Mouse (Mus musculus) mouse trophoblast stem cell (cell line): ENCODE measurements at regions not wholly inside any gene's neighbourhood (a gene's known extent, or its start where the extent isn't known, plus 50 kb on each side); places are given as distances from the start of the nearest gene placed in this dataset.

Experiments used
- in situ Hi-C, 2 experiments: fragments of 300-500 bp; cut with MseI, MboI; formaldehyde crosslinking; loops; 2 replicates in 1 of 2; 3 replicates in 1 of 2; pipeline ENCODE4 v1.15.1; 2025

DNA sequence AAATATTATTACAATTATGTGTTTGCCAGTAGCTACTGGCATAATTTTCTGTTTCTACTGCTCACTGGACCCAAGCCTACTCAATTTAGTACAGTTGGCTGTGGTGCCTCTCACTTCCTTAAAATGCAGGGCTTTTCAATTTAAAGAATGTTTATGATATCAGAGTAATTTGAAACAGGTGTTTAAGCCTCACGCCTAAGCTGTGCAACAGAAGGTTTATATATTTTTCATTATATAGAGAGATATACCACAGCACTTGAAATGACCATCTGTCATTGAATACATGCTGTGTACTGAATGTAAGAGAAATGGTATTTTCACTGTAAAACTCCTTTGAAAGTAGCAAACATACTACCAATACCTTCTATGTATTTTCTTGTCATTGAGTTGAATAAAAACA is 376.8 kb downstream of the Otol1 start:
- in situ Hi-C loops = no loop called here

DNA sequence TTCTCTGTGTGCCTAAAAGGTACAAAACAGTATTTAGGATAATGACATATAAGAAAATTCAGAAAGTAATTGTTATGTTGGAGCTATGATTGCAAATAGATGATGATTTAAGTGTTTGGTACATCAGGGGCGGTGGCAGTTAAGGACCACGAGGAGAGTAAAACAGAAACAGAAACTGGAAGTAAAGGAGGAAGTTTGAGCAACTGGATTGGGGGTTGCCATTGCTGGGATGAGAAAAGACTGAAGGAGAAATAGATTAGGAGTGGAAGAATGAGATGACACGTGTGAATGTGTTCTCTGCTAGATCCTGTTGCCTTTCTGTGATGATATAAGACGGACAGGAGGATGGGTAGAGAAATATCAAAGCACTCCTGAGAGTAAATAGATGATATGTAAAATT is 378.5 kb downstream of the Otol1 start:
- in situ Hi-C loops = no loop called here

DNA sequence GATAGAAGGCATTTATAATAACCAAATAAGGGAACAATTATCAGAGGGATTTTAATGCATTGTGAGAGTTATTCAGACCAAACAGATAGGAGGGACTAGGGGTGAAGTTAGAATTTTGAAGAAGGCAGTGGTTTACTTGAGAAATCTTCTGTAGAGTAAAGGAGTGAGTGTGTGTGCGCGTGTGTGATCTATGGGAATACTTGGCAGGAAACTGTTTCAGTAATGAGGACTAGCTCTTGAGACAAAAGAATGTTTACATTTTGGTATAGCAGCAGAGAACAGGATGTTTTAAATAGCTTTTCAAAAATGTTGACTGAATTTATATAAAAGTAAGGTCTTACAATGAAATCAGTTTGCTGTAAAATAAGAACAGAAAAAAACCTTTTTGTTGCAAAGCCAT is 393.8 kb downstream of the Otol1 start:
- in situ Hi-C loops = loop anchor here in 1 of 2 experiments (25.0 kb wide), 1 partner anchor 289 kb away; no protein-coding TSS in a partner anchor

DNA sequence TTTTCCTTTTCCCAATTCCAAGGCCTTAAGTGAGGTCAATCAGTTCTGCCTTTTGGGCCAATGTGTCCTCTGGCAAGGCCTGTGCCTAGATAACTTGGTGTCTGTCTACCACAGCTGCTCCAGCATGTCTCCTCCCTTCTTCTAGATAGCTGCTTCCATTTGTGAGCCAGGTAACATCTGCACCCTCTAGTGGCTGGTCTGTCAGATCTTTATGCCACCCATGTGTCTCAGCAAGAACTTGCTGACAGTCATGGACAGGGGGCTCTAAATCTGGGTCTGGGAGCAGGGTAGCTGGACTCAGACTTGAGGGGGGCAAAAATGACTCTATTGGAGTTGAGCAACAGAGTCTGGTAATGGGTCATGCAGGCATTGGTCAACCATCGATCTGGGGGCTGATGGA is 399.2 kb downstream of the Otol1 start:
- in situ Hi-C loops = loop anchor here in 1 of 2 experiments (25.0 kb wide), 1 partner anchor 294 kb away; no protein-coding TSS in a partner anchor

DNA sequence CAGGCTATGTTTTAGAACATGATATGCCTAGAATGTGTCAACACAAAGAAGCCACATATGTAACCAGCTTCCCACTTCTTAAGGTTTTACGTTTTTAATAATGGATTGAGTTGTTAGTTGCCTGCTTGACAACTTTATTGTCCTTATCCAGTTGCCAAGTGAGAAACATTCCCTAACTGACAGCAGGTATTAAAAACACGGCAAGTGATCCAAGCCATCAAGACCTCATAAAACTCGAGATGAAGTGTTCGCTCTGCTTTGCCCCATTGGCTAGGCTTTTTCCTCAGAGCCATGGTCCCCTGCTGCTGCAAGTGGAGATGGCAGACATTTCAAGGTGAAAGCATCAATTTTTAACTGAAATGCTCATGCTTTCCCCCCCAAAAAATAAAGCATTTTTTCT is 410.9 kb downstream of the Otol1 start:
- in situ Hi-C loops = loop anchor here in 1 of 2 experiments (25.0 kb wide), 1 partner anchor 306 kb away; no protein-coding TSS in a partner anchor

DNA sequence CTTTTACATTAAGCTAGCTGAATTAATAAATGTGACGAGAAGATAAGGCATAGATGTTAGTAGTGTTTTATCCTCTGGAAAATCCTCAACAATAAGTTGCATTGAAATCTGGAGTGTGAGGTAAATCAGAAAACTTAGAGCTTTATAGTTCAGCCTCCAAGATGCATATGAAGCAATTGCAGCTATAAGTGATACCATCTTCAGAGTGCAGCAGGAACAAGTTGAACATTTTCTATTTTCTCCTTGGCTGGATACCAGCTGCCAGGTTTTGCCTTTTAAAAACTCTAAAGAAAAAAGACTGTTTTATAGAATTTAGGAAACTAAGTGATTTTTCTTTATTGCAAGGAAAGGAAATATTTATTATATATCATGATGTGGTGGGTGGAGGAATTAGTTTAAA is 414.6 kb downstream of the Otol1 start:
- in situ Hi-C loops = loop anchor here in 1 of 2 experiments (25.0 kb wide), 1 partner anchor 310 kb away; no protein-coding TSS in a partner anchor

DNA sequence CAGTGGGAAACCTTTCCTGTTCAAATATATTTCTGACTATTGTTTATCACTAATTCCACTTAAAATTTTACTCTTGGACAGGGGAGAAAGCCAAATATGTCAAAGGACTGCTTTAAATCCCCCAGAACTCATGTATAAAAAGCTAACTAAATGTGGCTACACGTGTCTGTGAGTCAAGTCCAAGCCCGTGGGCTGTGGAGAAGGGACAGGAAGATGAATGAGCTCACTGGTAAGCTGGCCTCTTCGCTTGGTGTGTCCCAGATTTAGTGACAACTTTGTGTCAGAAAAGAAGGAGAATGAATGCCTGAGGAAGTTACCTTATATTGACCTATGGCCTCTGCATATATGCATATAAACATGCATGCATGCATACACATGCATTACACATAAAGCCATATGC is 415.3 kb downstream of the Otol1 start:
- in situ Hi-C loops = loop anchor here in 1 of 2 experiments (25.0 kb wide), 1 partner anchor 310 kb away; no protein-coding TSS in a partner anchor

DNA sequence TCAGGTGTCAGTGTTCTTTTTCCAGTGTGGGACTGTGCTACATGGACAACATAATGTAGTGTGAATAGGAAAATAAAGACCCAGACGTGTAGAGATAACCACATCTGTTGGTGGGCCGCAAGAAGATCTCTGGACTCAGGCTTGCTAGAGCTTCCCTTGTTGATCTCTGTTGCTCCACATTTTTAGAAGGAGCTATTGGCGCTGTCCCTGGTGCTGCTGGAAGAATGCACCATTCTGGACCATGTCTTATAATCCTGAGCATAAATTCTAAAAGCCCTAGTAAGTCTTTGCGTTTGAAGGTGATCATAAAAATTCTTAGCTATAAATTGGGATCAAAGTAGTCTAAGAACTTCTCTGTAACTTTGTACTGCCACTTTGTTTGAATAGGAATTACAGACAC is 429.3 kb downstream of the Otol1 start:
- in situ Hi-C loops = no loop called here

DNA sequence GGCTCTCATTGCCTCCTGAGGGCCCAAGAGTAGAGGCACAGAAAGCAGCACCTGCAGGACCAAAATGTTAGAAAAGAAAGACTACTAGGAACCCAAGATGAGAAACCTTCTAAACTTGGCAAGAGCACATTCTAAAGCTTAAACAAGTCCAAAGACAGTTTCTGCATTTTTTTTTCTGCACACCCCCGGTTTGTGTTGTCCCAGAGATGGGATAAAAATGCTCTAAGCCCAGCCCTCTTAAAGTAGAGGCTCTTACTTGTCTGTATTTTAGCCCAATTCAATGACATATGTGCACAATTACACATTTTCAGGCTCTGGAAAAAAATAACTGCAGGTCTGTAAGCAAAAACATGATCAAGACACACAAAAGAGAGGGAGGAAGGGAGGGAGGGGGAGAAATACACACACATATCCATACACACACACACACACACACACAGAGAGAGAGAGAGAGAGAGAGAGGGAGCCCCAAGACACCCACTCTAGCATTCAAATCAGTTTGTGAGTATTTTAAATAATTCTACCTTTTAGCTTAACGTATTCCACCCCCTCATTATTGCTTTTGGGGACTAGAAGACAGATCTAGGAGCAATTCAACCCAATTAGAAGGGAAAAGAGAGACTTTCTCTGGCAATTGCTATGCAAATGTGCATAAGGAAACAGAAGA is 449.9 kb downstream of the Otol1 start:
- in situ Hi-C loops = no loop called here

DNA sequence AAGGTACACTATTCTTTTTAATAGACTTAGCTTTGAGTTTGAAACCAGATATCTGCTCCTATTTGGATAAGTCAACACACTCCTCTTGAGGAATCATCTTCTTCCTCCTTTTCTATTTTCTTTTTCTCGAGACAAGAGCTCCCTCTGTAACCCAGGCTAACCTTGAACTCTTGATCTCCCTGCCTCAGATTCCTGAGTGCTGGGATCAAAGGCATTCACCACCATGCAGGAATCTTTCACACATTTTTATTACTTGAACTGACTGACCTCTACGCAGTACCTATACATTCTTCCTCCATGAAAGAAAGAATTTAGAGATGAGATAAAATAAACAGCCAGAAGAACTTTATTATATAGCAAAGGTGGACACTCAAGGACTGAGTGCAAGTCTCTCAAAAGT is 453.4 kb downstream of the Otol1 start:
- in situ Hi-C loops = no loop called here

DNA sequence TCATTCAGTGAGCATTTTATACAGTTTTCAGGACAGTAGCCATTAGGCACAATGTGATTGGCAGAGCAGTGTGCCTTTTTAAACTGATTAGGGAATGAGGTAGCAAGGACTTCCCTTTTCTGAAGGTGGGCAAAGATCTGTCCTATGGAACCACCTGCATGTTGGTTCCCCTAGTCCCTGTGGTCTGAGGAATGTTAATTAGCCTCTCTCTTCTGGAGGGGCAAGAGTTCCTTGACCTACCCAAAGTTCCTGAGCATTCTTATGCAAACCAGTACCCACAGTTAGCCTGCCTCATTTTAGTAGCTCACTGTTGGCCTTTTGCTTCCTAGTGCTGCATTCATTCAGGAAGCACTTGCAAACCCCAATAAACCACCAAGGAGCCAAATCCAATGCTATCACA is 455.8 kb downstream of the Otol1 start:
- in situ Hi-C loops = no loop called here

DNA sequence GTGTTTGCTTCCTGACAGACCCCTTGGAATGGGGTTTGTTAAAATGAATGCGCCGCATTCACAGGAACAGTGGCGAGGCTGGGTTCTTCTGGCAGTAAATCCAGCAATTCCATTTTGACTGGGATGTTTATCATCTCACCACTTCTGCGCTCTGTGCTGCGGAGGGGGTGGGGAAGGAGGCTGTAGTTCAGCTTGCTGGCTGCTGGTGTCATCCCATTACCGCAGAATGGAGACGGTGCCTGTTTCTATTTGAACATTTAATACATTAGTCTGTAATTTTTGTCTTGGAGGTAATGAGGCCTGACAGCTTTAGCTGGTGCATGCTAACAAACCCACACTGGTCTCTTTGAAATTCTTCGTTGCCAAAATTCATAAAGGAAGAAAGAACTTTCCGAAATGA is 475.1 kb downstream of the Otol1 start:
- in situ Hi-C loops = no loop called here

DNA sequence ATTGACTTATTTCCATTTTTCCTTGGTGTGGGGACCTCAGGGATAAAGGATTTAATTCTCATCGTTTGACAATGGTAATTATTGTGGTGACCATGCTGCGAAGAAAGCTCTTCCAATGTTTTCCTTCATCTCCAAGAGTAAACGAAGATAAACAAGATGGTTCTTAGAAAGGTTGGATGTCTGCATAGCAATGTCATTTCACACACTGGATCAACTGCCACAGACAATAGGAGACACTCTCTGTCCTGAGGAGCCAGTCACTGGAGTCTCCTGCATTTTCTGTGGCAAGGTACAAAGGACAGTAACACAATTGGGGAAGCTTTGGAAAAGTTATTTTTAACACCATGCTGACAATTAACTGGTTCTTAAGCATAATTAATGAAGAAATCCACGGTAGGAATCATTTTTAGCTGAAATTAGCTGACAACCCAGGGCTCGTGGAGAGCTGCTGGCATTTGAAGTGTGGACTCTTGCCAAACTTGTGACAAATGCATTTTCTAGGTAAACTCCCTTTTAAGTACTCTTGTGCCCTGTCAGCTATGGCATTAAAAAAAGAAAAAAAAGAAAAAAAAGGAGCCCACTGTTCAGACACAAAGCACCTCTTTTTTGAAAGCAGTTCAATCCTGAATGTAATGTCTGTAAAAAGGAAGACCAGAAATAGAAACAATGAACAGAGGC is 475.8 kb downstream of the Otol1 start:
- in situ Hi-C loops = no loop called here

DNA sequence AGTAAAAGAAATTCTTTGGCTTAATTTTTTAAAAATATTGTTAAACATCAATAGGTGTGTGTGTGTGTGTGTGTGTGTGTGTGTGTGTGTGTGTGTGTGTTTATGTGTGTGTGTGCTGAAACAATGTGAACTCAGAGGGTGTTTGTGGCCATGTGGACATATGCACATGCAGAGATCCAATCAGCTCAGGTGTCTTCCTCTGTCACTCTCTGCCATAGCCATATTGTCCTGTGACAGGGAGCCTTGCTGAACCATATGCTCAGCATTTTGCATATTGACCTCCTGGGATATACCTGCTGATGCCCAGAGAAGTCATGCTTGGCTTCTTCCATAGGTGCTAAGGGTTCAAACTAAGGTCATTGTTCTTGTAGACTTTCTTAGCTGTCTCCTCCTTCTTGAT is 489.0 kb downstream of the Otol1 start:
- in situ Hi-C loops = no loop called here

DNA sequence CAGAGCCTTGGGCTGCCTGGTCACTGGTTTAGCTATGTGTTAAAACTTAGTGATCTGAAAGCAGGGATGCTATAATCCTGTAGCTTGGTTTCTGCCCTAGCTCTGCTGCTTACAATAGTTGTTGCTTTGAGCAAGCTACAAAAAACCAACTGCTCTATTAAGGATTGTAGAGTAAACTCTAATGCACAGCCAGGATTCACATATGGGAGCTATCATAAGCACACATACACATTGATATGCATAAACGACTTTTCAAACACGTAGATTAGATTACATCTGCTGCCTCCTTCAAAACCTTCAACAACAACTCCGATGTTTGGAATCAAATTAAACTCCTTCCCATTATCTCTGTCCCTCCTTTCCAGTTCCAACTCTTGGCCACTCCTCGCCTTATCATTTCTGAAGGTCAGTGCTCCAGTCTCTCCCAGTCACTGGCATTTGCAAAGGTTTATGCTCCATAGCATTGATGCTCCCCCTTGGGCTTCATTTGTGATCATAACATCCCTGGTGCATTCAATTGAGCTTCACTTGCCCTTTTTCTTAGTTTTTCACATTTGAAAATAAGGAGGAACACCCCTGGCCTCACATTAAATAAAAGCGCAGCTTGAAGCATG is 492.9 kb downstream of the Otol1 start:
- in situ Hi-C loops = no loop called here

DNA sequence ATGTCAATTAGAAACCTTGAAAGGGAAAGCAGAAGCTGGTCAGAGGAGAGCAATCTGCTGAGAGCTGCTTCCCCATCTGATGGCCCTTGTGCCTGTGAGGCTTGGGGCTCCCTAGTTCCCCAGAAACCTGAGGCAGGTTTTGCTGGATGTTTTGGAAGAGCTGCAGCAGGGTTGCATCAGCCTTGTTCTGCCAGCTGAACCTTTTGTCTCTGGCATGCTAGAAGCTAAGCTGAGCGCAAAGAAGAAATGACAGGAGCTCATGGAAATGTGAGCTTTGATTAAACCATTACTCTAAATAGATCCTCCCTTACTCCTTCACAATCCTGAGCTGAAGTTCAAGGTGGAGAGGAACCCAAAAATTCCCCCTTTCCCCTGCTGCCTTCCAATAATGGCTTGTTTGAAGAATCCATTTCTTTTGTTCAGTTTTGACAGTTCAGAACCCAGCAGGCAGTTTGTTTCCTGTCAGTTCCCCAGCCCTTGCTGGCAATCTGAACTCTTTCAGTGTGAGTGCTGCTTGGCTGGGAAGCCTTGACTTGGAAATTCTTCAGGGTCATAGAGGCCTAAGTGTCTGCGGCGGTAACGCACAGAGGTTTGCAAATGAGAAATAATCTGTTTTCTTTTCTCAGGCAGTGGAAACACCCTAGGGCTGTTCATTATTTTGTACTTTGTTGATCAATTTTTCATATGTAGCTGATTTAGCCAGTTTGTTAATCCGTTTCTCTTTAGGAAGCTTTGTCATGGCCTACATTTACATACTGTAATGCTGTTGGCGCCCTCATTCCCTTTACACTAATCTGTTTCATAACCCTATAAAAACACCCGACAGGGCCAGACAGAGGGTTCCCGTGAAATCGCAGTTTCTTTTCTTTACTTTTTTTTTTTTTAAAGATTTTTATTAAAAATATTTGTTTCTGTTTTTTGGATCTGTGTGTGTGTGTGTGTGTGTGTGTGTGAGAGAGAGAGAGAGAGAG is 493.9 kb downstream of the Otol1 start:
- in situ Hi-C loops = no loop called here

DNA sequence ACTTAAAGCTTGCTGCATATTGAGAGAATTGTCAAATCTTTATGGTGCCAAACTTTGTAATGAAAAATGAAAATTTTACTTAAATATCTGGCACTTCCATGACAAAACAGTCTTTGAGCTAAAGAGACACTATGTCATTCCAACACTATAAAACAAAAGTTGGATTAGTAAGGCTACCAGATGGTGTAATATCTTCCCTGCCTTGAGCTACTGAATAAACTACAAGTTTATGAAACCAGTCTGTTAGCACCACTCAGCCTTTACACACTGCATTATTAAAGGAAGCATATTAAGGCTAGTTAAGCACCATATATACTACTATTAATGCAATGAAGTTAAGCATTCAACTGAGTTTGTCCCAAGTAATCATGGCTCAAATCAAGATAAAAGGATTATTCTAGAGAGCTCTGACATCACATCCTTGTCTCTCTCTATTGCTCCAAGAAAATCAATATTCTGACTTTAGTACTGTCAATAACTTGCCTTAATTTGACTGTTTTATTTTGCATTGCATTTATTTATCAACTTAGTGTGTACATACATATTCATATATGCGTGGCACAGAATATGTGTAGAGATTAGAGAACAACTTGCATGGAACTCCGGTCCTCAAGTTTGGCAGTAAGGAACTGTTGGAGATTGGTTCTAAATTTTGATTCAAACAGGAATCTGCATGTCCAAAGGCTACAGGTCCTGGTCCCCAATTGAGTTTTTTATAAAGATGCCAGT is 526.3 kb downstream of the Otol1 start:
- in situ Hi-C loops = no loop called here

DNA sequence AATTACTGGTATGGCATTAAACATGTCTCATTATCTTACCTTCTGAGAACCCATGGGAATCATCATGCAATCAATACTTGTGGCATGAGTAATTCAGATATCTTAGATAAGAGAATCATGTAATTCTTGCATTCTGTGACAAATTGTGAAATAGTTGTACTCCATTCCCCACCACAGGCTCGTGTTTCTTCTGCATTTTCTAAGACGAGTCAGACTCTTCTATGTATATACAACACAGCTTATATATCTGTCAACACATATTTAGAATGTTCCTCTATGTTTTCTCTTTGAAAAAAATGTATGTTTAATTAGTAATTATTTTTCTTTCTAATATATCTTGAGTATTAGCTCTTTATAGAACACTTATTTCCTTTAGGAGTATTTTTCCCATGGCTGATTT is 527.7 kb downstream of the Otol1 start:
- in situ Hi-C loops = no loop called here

DNA sequence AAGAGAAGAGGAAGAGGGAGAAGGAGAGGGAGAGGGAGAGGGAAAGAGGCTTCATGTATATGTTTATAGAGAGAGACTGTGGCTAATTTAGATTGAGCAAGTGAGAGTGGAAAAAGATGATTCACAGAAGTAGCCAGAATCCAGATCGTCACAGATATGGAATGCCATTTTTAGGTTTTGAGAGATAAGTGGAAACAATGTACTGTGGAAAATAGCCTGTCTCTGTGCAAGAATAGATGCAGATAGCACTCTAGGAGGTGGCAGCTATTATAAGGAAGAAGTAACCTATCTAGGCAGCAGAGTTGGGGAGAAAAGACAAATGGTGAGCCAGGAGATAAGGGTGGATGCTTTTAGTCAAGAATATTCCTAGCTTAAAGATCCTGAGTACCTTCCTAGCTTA is 536.5 kb downstream of the Otol1 start:
- in situ Hi-C loops = no loop called here

DNA sequence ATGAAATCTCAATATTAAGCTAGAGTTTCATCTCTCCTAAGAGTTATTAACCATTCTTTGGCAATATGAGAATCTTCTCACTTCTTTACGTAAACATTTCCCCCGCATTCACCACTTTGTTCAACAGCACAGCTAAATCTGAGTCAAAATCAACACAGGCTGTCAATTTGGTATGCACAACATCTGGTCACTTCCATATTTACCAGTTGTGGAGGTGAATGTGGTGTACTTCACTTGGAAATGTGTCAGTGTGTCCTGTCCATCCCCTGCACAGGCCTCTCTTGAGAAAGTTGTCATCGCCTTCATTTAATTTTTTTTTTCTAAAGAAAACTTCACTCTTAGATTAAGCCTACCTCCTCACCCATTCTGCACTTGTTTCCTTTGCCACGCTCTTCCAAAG is 550.4 kb downstream of the Otol1 start:
- in situ Hi-C loops = no loop called here
